Mouse (Mus musculus): ENCODE data around the gene Gsdme. TPM values are rescaled to one million over a fixed set of nuclear protein-coding genes. Genes with fewer than 3 reads are reported as not detected.

Gene Gsdme
- polyA plus RNA-seq (2012; rRNA removed), result 0.10 and 0.21 TPM in 2 replicates

GRCm38 (mm10) chr6:50263670-50264069 is at the start of gene Gsdme:
TSS of gene Gsdme (minus strand) at chr6:50263862.

Other genes starting within 250 kb of the Gsdme start
- gene Mpp6, start 153.6 kb downstream of the Gsdme start, polyA plus RNA-seq (2012; rRNA removed), result 0.69 and 0.84 TPM in 2 replicates
- 11.6 and 15.3 TPM in 2 replicates for gene Osbpl3, start 192.3 kb upstream of the Gsdme start, polyA plus RNA-seq (2012; rRNA removed)

All from stomach, adult 2 months (tissue).